17 mouse cellular contexts compared by ENCODE assay signal in the genomic region with DNA sequence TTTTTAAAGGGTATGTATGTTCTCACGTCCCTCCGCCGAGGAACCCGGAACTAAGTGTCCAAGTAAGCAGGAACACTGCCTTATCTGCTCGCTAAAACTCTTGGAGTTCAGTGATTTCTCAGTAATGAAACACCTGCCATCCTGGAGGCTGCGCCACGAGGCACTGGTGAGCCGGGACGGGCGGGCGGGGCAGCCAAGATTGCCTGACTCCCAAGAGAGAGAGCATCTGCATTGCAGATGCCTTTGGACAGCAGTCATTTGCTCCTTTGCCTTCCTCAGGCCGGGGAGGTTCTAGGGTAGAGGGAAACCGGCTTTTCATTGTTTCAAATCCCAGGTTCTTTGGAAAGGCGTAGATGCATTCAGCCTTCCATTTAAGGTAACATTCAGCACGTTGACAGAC.
A peak's percentile ranks its signal among the peaks of the same experiment; 100 is the strongest.
DNase-seq lines count a peak whose midpoint lies in the region; ATAC-seq and TF ChIP-seq lines count a peak whose summit lies in the region.
"Had no signal": no experiment of that assay in that cellular context is flagged by ENCODE, and none has a peak within 500 bp of the region (broad histone marks: within the 10 kb centered on the region; RNA-seq: fewer than 3 reads in every experiment).

No protein-coding gene starts in this region.

- H3K27ac ChIP-seq in heart, embryonic 12.5 days (ENCODE audit: poor library complexity, severe bottlenecking): no peak overlapping the region
- no peak overlapping the region for H3K27ac ChIP-seq in kidney, postnatal 0 days
- no peak overlapping the region for H3K27ac ChIP-seq in intestine, embryonic 16.5 days (ENCODE audit: low read length)
- no peak overlapping the region for H3K27ac ChIP-seq in gastrocnemius, adult 2 months
- H3K27ac ChIP-seq: forebrain, embryonic 13.5 days; midbrain, embryonic 15.5 days had no signal

- WGBS in heart, embryonic 12.5 days: 36% methylated on average over 15 of the region's 15 CpGs
- WGBS in kidney, postnatal 0 days: 26% methylated on average over 15 of the region's 15 CpGs
- 37% methylated on average over 15 of the region's 15 CpGs for WGBS in intestine, embryonic 16.5 days

- intact Hi-C loops in heart, postnatal 36 days (cut with DNase I): no loop called here
- intact Hi-C loops in gastrocnemius, adult 2 months (cut with DNase I): no loop called here

- ATAC-seq in heart, embryonic 12.5 days (ENCODE audit: insufficient number of reproducible peaks, low FRiP score): no peak
- ATAC-seq in kidney, postnatal 0 days (replicated peaks; ENCODE audit: low FRiP score, low read depth): no peak
- peak; percentile 50; the same call in 1 of the 2 replicates for ATAC-seq in intestine, embryonic 16.5 days
- ATAC-seq: forebrain, embryonic 13.5 days; midbrain, embryonic 15.5 days had no signal

- H3K36me3 ChIP-seq in heart, embryonic 12.5 days: no peaks in the 10 kb centered on the region
- no peaks in the 10 kb centered on the region for H3K36me3 ChIP-seq in kidney, postnatal 0 days (ENCODE audit: insufficient read depth, low read length)
- H3K36me3 ChIP-seq in intestine, embryonic 16.5 days (ENCODE audit: control insufficient read depth, insufficient read depth, low read length): no peaks in the 10 kb centered on the region
- H3K36me3 ChIP-seq: midbrain, embryonic 15.5 days had no signal

- H3K27me3 ChIP-seq in heart, embryonic 12.5 days (replicated peaks): no peaks in the 10 kb centered on the region
- no peaks in the 10 kb centered on the region for H3K27me3 ChIP-seq in kidney, postnatal 0 days (ENCODE audit: insufficient read depth, low read length)
- H3K27me3 ChIP-seq in intestine, embryonic 16.5 days (replicated peaks; ENCODE audit: control insufficient read depth, insufficient read depth, low read length): no peaks in the 10 kb centered on the region
- H3K27me3 ChIP-seq: CH12.LX; forebrain, embryonic 13.5 days; midbrain, embryonic 15.5 days had no signal

- no peak for TF ChIP-seq CTCF in kidney, postnatal 0 days (IDR thresholded peaks at IDR 0.05; ENCODE audit: low read depth)
- TF ChIP-seq CTCF in gastrocnemius, adult 2 months (IDR thresholded peaks at IDR 0.05): no peak

- H3K4me2 ChIP-seq in heart, embryonic 12.5 days: peak overlapping the region; percentile 31; the same call in 1 of the 2 replicates
- H3K4me2 ChIP-seq in kidney, postnatal 0 days (ENCODE audit: low read length): peak overlapping the region; percentile 21
- no peak overlapping the region for H3K4me2 ChIP-seq in intestine, embryonic 16.5 days (ENCODE audit: low read depth, low read length)
- H3K4me2 ChIP-seq: forebrain, embryonic 13.5 days; midbrain, embryonic 15.5 days had no signal

- no peak overlapping the region for H3K9ac ChIP-seq in heart, embryonic 12.5 days
- no peak overlapping the region for H3K9ac ChIP-seq in kidney, postnatal 0 days (ENCODE audit: low read depth, low read length)
- H3K9ac ChIP-seq in intestine, embryonic 16.5 days (ENCODE audit: low read depth, low read length): no peak overlapping the region
- H3K9ac ChIP-seq: forebrain, embryonic 13.5 days; midbrain, embryonic 15.5 days had no signal

- no peaks in the 10 kb centered on the region for H3K9me3 ChIP-seq in heart, embryonic 12.5 days (replicated peaks)
- no peaks in the 10 kb centered on the region for H3K9me3 ChIP-seq in kidney, postnatal 0 days (replicated peaks; ENCODE audit: low read length)
- no peaks in the 10 kb centered on the region for H3K9me3 ChIP-seq in intestine, embryonic 16.5 days (ENCODE audit: control insufficient read depth, low read length)
- H3K9me3 ChIP-seq: forebrain, embryonic 13.5 days; midbrain, embryonic 15.5 days had no signal

- H3K4me3 ChIP-seq in heart, embryonic 12.5 days: no peak overlapping the region
- no peak overlapping the region for H3K4me3 ChIP-seq in kidney, postnatal 0 days (replicated peaks; ENCODE audit: low read depth, low read length)
- H3K4me3 ChIP-seq in intestine, embryonic 16.5 days (ENCODE audit: low read length): no peak overlapping the region
- H3K4me3 ChIP-seq in gastrocnemius, adult 2 months: no peak overlapping the region
- H3K4me3 ChIP-seq: forebrain, embryonic 13.5 days; midbrain, embryonic 15.5 days had no signal

- H3K4me1 ChIP-seq in heart, embryonic 12.5 days (replicated peaks): peaks cover 5% of the 10 kb centered on the region; the same call in 1 of the 2 replicates
- no peaks in the 10 kb centered on the region for H3K4me1 ChIP-seq in kidney, postnatal 0 days (replicated peaks; ENCODE audit: insufficient read depth, low read length)
- no peaks in the 10 kb centered on the region for H3K4me1 ChIP-seq in intestine, embryonic 16.5 days (ENCODE audit: control insufficient read depth, insufficient read depth, low read length)
- H3K4me1 ChIP-seq: midbrain, embryonic 15.5 days had no signal

- no peak for DNase-seq in heart, postnatal 36 days
- peak; percentile 26 for DNase-seq in kidney, postnatal 0 days (ENCODE audit: low spot score)
- no peak for DNase-seq in kidney, postnatal 14 days
- DNase-seq in WW6 (ENCODE audit: low read depth, low spot score): peak; percentile 29
- no peak for DNase-seq in layer of hippocampus, adult 11-12 months (ENCODE audit: low spot score)
- DNase-seq in gastrocnemius, adult 2 months: no peak
- DNase-seq: adrenal gland, postnatal 36 days; cerebellum, adult 9-10 months; kidney, postnatal 25 days; lung, adult 18-20 months; lung, postnatal 4 days; thymus, adult 18-20 months had no signal

Comparison
In these comparisons a context has a peak if more than half of its experiments do, and no peak if none do; other contexts are left out.
1. DNase-seq: peak in kidney, postnatal 0 days (single experiment) and WW6 (single experiment); none in heart, postnatal 36 days (0 of 2), kidney, postnatal 14 days (single experiment), layer of hippocampus, adult 11-12 months (single experiment) and gastrocnemius, adult 2 months (single experiment).